8 mouse cellular contexts compared by ENCODE assay signal in genomic region chr19:5877618-5878361, GRCm38 (mm10). TPM values are rescaled to one million over a fixed set of nuclear protein-coding genes. Genes with fewer than 3 reads are reported as not detected.
DNase-seq lines count a peak whose midpoint lies in the region; ATAC-seq and TF ChIP-seq lines count a peak whose summit lies in the region.

Slc25a45 (plus strand) TSS chr19:5877808.

- peak within 1 kb of the TSS; percentile 7; the same call in 1 of the 2 replicates for H3K4me2 ChIP-seq in forebrain, embryonic 13.5 days
- peak within 1 kb of the TSS; percentile 52 for H3K4me2 ChIP-seq in heart, postnatal 0 days (ENCODE audit: low read depth, low read length)
- peak within 1 kb of the TSS; percentile 31 for H3K4me2 ChIP-seq in liver, embryonic 16.5 days (ENCODE audit: low read depth, low read length)
- peak within 1 kb of the TSS; percentile 3; the same call in 1 of the 2 replicates for H3K4me2 ChIP-seq in neural tube, embryonic 14.5 days (ENCODE audit: low read depth, low read length)

- TF ChIP-seq EP300 in ES-Bruce4 (IDR thresholded peaks at IDR 0.05; ENCODE audit: insufficient read depth, low read depth, low read length) = peak; percentile 66
- 0 out of 2 replicates have a peak, but pooled peaks have one; percentile 26 for TF ChIP-seq EP300 in heart, postnatal 0 days (IDR thresholded peaks at IDR 0.05; ENCODE audit: low read depth)

- peak; percentile 43; the same call in 1 of the 2 replicates for ATAC-seq in forebrain, embryonic 13.5 days
- ATAC-seq in heart, postnatal 0 days (ENCODE audit: insufficient read depth, low read depth) = peak; percentile 77
- peak; percentile 47 for ATAC-seq in liver, embryonic 16.5 days (ENCODE audit: low read depth)
- ATAC-seq in neural tube, embryonic 14.5 days (ENCODE audit: low read depth) = peak; percentile 58; the same call in 1 of the 2 replicates

- no peaks in the 10 kb centered on the region for H3K36me3 ChIP-seq in ES-Bruce4 (ENCODE audit: control insufficient read depth, insufficient read depth, low read length, poor library complexity, severe bottlenecking)
- H3K36me3 ChIP-seq in forebrain, embryonic 13.5 days (ENCODE audit: poor library complexity, severe bottlenecking) = peaks cover 3% of the 10 kb centered on the region; the same call in 1 of the 2 replicates
- no peaks in the 10 kb centered on the region for H3K36me3 ChIP-seq in heart, postnatal 0 days (replicated peaks; ENCODE audit: control insufficient read depth, insufficient read depth, low read length)
- H3K36me3 ChIP-seq in liver, embryonic 16.5 days (ENCODE audit: control insufficient read depth, insufficient read depth) = no peaks in the 10 kb centered on the region
- H3K36me3 ChIP-seq in neural tube, embryonic 14.5 days (ENCODE audit: control insufficient read depth, insufficient read depth, low read length) = no peaks in the 10 kb centered on the region

- peaks cover 2% of the 10 kb centered on the region for H3K4me1 ChIP-seq in ES-Bruce4 (ENCODE audit: control insufficient read depth, insufficient read depth, low read length)
- H3K4me1 ChIP-seq in forebrain, embryonic 13.5 days = peaks cover 28% of the 10 kb centered on the region
- H3K4me1 ChIP-seq in heart, postnatal 0 days (ENCODE audit: control insufficient read depth, insufficient read depth) = 0 out of 2 replicates have a peak, but pooled peaks cover 6% of the 10 kb centered on the region
- peaks cover 50% of the 10 kb centered on the region for H3K4me1 ChIP-seq in liver, embryonic 16.5 days (ENCODE audit: control insufficient read depth, low read depth, low read length)
- H3K4me1 ChIP-seq in neural tube, embryonic 14.5 days (ENCODE audit: control insufficient read depth, insufficient read depth, low read length) = peaks cover 12% of the 10 kb centered on the region

- H3K27me3 ChIP-seq in ES-Bruce4 (ENCODE audit: control insufficient read depth, insufficient read depth, low read length, poor library complexity, severe bottlenecking) = no peaks in the 10 kb centered on the region
- H3K27me3 ChIP-seq in forebrain, embryonic 13.5 days = no peaks in the 10 kb centered on the region
- H3K27me3 ChIP-seq in heart, postnatal 0 days (ENCODE audit: control insufficient read depth, insufficient read depth, low read length) = no peaks in the 10 kb centered on the region
- no peaks in the 10 kb centered on the region; the same call in 1 of the 2 replicates for H3K27me3 ChIP-seq in liver, embryonic 16.5 days (ENCODE audit: control insufficient read depth, insufficient read depth, low read depth, low read length)
- H3K27me3 ChIP-seq in neural tube, embryonic 14.5 days (ENCODE audit: control insufficient read depth, insufficient read depth, low read length) = no peaks in the 10 kb centered on the region

- no peak for TF ChIP-seq POLR2A in ES-Bruce4 (IDR thresholded peaks at IDR 0.05; ENCODE audit: insufficient read depth, low read length)

- H3K27ac ChIP-seq in ES-Bruce4 (ENCODE audit: insufficient read depth, low read length) = peak within 1 kb of the TSS; percentile 26; the same call in 1 of the 2 replicates
- no peak within 1 kb of the TSS for H3K27ac ChIP-seq in forebrain, embryonic 13.5 days
- peak within 1 kb of the TSS; percentile 91 for H3K27ac ChIP-seq in heart, postnatal 0 days (ENCODE audit: low read depth)
- H3K27ac ChIP-seq in liver, embryonic 16.5 days (ENCODE audit: low read length) = peak within 1 kb of the TSS; percentile 82
- H3K27ac ChIP-seq in neural tube, embryonic 14.5 days (ENCODE audit: low read depth, low read length) = no peak within 1 kb of the TSS

- no peak within 1 kb of the TSS for H3K9ac ChIP-seq in ES-Bruce4 (ENCODE audit: low read depth, poor library complexity, severe bottlenecking)
- H3K9ac ChIP-seq in forebrain, embryonic 13.5 days = peak within 1 kb of the TSS; percentile 43; the same call in 1 of the 2 replicates
- peak within 1 kb of the TSS; percentile 47 for H3K9ac ChIP-seq in heart, postnatal 0 days (replicated peaks; ENCODE audit: low read depth, low read length)
- H3K9ac ChIP-seq in liver, embryonic 16.5 days (ENCODE audit: low read depth, low read length) = peak within 1 kb of the TSS; percentile 50
- no peak within 1 kb of the TSS; the same call in 1 of the 2 replicates for H3K9ac ChIP-seq in neural tube, embryonic 14.5 days (replicated peaks; ENCODE audit: low read depth, low read length)

- no peak within 1 kb of the TSS for H3K4me3 ChIP-seq in ES-Bruce4 (ENCODE audit: low read depth, low read length)
- no peak within 1 kb of the TSS for H3K4me3 ChIP-seq in forebrain, embryonic 13.5 days
- H3K4me3 ChIP-seq in heart, postnatal 0 days (ENCODE audit: low read depth, low read length) = peak within 1 kb of the TSS; percentile 30
- H3K4me3 ChIP-seq in liver, embryonic 16.5 days (ENCODE audit: low read depth, low read length) = peak within 1 kb of the TSS; percentile 39
- no peak within 1 kb of the TSS for H3K4me3 ChIP-seq in neural tube, embryonic 14.5 days (ENCODE audit: low read depth, low read length)

- peak; percentile 91 for TF ChIP-seq CTCF in ES-Bruce4 (IDR thresholded peaks at IDR 0.05; ENCODE audit: low read depth, low read length)
- peak; percentile 92 for TF ChIP-seq CTCF in heart, postnatal 0 days (IDR thresholded peaks at IDR 0.05; ENCODE audit: low read depth)

- H3K9me3 ChIP-seq in ES-Bruce4 (replicated peaks; ENCODE audit: control insufficient read depth, insufficient read depth, low read length, poor library complexity, severe bottlenecking) = no peaks in the 10 kb centered on the region
- no peaks in the 10 kb centered on the region for H3K9me3 ChIP-seq in forebrain, embryonic 13.5 days (replicated peaks)
- H3K9me3 ChIP-seq in heart, postnatal 0 days (replicated peaks; ENCODE audit: control insufficient read depth, low read length) = no peaks in the 10 kb centered on the region
- no peaks in the 10 kb centered on the region for H3K9me3 ChIP-seq in liver, embryonic 16.5 days (replicated peaks; ENCODE audit: control insufficient read depth, low read length)
- H3K9me3 ChIP-seq in neural tube, embryonic 14.5 days (ENCODE audit: control insufficient read depth, low read length) = no peaks in the 10 kb centered on the region

- peak; percentile 52 for DNase-seq in c-Kit-positive CD71-positive TER-119-positive erythroid progenitor cells, embryonic 14.5 days (ENCODE audit: low spot score)
- peak; percentile 76 for DNase-seq in heart, postnatal 0 days (ENCODE audit: low spot score)
- no peak for DNase-seq in large intestine, adult 2 months (ENCODE audit: low read depth, low spot score)
- peak; percentile 60 for DNase-seq in testis, postnatal 14 days (ENCODE audit: low spot score)

- 45% methylated on average over 15 of the region's 15 CpGs for WGBS in forebrain, embryonic 13.5 days
- WGBS in heart, postnatal 0 days = 36% methylated on average over 15 of the region's 15 CpGs
- WGBS in large intestine, adult 2 months = 30% methylated on average over 15 of the region's 15 CpGs
- 25% methylated on average over 15 of the region's 15 CpGs for WGBS in liver, embryonic 16.5 days (ENCODE audit: insufficient replicate concordance)
- 45% methylated on average over 15 of the region's 15 CpGs for WGBS in neural tube, embryonic 14.5 days

RNA-seq across cellular contexts. Expression of gene Slc25a45, which starts in this region (rescaled TPM):
- 0.46 and 0.48 TPM in 2 replicates for polyA plus RNA-seq in ES-Bruce4 (2011; ENCODE audit: insufficient read depth, insufficient read length, low read depth, missing spikeins)
- 1.2 and 1.4 TPM in 2 replicates for polyA plus RNA-seq in forebrain, embryonic 13.5 days (2015; fragmentation: Nextera tagmentation; extraction: Ambion mirVana)
- 3.1 and 4.8 TPM in 2 replicates for total RNA-seq in heart, postnatal 0 days (2014; rRNA removed; ENCODE audit: low replicate concordance)
- polyA plus RNA-seq in heart, postnatal 0 days (2015; fragmentation: Nextera tagmentation; extraction: Ambion mirVana) = 2.8 and 2.9 TPM in 2 replicates
- 16.0 and 122 TPM in 2 replicates for polyA plus RNA-seq in large intestine, adult 2 months (2012; rRNA removed)
- 6.3 and 6.9 TPM in 2 replicates for polyA plus RNA-seq in liver, embryonic 16.5 days (2015; fragmentation: Nextera tagmentation; extraction: Ambion mirVana)
- 0.59 and 1.3 TPM in 2 replicates for polyA plus RNA-seq in neural tube, embryonic 14.5 days (2014; fragmentation: Nextera tagmentation; extraction: Ambion mirVana)

Comparison
In these comparisons a context has a peak if more than half of its experiments do, and no peak if none do; other contexts are left out.
1. H3K27ac ChIP-seq: peak in ES-Bruce4 (single experiment), heart, postnatal 0 days (single experiment) and liver, embryonic 16.5 days (single experiment); none in forebrain, embryonic 13.5 days (single experiment) and neural tube, embryonic 14.5 days (single experiment).
2. H3K4me3 ChIP-seq: peak in heart, postnatal 0 days (single experiment) and liver, embryonic 16.5 days (single experiment); none in ES-Bruce4 (single experiment), forebrain, embryonic 13.5 days (single experiment) and neural tube, embryonic 14.5 days (single experiment).
3. H3K9ac ChIP-seq: peak in forebrain, embryonic 13.5 days (single experiment), heart, postnatal 0 days (single experiment) and liver, embryonic 16.5 days (single experiment); none in ES-Bruce4 (single experiment) and neural tube, embryonic 14.5 days (single experiment).
4. Peak in every context shown above with its lines, with median percentiles within 50 percentile points of each other: ATAC-seq and H3K4me2 ChIP-seq.